Mouse (Mus musculus) cortical plate, adult 2 months (tissue): ENCODE results near the gene Wfdc1.

ENCODE experiments used
- CTCF ChIP-seq: fragments of 200-500 bp; IDR thresholded peaks from 2 replicates; pipeline ENCODE4 v1.5.1; 2011; ENCODE audit warnings: mild to moderate bottlenecking, control low read depth, low read length; ENCODE audit not compliant: insufficient read depth; ENCODE audit errors: extremely low read depth
- POLR2A ChIP-seq: fragments of 200-500 bp; IDR thresholded peaks from 2 replicates; pipeline ENCODE4 v1.6.1; 2011; ENCODE audit warnings: mild to moderate bottlenecking, low read length, control low read depth; ENCODE audit not compliant: insufficient read depth; ENCODE audit errors: extremely low read depth

DNA sequence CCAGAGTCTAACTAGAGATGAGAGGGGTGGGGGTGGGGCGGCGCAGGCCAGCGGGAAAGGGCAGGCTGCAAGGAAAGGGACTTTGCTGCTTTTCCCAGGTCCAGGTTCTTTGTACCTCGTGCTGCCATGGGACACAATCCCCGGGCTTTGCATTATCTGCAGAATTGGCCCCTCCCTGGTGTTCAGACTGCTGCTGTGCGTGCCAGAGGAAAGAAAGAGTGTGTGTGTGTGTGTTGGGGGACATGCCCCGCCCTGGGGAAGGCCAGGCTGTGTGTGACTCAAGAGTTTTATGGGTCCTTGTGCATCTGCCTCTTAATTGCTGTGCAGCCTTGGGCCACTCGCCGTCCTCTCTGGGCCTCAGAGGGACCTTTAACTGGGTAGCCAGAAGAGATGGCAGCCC, 2.3 kb downstream of the Wfdc1 start:
- no peak for TF ChIP-seq POLR2A
- TF ChIP-seq CTCF: no peak
